Mouse (Mus musculus) cerebellum, adult 8-10 months (tissue): ENCODE results near the gene Gm9944.

Experiments used
- DNase-seq: peaks from one replicate; pipeline ENCODE4 v3.0.0; 2022

Gene Gm9944

DNA sequence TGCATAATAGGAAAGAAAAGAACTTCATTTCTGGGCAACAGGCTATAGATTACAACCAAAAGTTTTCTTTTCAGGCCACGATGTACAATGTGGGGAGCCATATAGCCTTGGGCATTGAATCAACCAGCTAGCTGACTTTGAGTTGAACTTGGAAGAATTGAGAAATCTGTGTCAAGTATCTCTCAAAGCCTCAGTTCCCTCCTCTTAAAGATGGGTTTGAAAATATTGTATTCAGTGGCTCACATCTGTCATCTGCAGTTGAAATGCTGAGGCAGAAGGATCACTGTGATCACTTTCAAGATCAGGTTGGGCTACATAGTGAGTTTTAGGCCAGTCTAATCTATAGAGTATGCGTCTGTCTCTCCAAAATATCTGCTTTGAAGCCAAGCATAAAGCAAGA lies at the start of gene Gm9944:
Gm9944 (minus strand) TSS at position 101 of the 400 bp plus-strand sequence.
- no peak for DNase-seq

DNA sequence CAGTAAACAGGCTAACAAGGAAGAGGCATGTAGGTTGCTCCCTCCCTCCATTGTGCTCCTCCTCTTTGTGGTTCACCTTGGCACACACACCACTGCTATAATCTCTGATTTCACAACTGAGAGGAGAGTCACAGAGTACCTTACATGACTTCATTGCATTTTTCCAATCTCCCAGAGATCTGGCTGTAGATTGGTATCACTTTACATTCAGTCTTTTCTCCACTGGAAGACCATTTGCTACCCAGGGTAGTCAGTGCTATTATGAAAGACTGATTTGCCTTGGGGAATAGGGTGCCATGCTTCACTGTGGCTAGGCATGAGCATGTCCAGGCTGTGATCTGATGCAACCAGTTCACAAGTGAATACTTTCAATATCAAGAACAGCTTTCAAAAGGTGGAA lies 40.2 kb upstream of the Gm9944 start:
- DNase-seq, result no peak

DNA sequence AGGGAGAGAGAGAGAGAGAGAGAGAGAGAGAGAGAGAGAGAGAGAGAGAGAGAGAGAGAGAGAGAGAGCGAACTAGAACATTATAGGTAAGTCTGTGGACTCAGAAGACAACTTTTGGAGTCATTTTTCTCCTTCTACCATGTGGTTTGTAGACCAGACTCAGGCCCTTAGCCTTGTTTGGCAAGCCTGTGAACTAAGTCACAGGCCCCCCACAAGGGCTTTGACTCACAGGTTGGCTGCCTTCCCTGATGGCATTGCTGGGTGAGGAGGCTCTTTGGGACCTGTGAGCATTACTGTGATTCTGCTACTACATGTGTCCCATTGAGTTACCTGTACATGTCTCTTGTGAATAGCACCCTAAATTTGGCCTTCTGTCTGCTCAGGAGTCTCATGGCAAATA lies 15.0 kb upstream of the Gm9944 start:
- no peak for DNase-seq

DNA sequence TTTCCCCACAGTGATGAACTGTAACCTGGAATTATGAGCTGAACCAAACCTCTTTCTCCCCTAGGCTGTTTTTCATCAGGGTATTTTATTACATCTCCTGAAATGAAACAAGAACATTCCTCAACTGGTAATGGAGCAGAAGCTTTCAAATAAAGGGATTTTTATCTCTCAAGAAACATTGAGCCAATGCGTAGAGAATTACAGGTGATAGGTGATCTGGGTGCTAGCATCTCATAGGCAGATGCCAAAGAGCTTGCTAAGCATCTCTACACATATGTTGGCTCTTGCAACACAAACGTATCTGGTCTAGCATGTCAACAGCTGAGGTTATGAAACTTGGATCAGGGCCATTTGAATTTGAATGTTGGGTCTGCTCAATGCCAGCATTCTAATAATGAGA lies 12.1 kb upstream of the Gm9944 start:
- DNase-seq, result no peak

DNA sequence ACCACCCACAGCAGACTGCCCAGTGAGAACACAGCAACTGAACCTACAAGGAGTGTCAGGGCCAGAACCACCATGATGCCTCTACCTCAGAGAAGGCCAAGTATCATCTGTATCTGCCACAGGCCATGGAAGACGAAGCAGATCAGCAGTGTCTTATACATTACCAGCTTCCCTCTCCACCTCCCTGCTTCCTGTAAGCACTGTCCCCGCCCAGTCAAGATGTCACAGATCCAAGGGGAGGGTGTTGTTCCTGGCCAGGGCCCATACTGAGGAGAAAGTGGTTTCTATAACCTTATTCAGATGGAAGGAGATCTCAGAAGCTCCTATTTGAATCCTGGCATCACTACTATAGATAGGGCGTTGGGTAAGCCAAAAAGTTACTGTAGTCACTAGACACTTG lies 10.5 kb upstream of the Gm9944 start, which contains the start of gene Aadacl3:
Aadacl3 (minus strand) TSS at position 101 of the 400 bp plus-strand sequence.
- DNase-seq, result no peak

DNA sequence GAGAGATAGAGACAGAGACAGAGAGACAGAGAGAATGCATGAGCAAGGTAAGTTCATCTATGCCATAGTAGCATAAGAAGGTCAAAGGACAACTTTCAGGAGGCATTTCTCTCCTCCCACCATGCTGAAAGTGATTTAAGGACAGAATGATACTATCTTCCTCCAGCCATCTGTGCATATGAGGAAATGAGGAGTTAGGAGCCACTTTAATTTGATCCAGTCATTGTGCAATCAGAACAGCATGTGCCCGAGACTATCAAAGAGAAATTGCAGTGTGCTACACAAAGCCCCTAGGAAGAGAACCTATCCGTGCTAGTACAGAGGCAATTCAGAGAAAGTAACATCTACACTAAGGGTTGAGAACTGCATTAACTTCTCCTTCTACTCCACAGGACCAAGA lies 4.6 kb downstream of the Gm9944 start:
- no peak for DNase-seq

DNA sequence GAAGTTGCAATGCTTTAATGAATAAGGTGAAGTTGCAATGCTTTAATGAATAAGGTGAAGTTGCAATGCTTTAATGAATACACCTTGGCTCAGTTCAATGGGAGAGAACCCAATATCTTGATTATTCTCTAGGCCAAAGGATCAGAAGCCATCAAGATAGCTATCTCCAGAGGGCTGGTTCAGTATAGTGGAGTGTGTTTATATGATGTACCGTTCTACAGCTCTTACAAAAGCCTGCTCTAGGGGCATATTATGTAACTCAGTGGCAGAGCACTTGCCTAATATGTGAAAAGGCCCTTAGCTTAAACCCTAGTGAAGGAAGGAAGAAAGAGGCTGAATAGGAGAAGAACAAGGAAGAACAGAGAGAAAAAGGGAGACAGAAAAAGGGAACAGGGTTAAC lies 11.5 kb downstream of the Gm9944 start:
- DNase-seq, result no peak

DNA sequence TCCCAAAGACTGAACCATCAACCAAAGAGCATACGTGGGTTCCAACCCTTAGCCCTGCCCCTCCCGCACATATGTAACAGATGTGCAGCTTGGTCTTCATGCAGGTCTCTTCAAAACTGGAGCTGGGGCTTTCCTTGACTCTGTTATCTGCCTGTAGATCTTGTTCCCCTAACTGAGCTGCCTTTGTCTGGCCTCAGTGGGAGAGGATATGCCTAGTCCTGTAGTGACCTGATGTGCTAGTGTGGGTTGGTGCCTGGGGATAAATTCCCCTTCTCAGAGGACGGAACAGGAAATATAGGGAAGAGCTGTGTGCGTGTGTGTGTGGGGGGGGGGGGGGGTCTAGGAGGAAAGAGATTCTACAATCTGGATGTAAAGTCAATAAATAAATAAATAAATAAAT lies 12.0 kb downstream of the Gm9944 start:
- DNase-seq, result no peak

DNA sequence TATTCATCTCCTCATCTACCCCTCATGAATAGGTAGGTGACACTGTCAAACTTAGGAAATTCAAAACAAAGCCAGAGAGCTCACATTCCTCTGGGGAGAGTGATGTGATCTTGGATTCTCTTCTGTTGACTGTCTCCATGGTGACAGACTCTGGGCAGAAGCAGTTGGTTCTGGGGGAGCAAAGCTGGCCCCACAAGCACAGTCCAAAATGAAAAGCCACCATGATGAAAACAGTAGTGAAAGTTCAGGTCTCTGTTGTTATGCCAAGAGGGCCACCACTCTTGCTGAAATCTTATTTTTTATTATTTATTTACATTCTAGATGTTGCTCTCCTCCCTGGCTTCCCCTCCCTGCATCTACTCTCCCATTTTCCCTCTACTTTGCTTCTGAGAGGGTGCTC lies 14.4 kb downstream of the Gm9944 start, which contains the start of gene 1700012P22Rik:
1700012P22Rik (minus strand) TSS at position 101 of the 400 bp plus-strand sequence.
- DNase-seq, result no peak

DNA sequence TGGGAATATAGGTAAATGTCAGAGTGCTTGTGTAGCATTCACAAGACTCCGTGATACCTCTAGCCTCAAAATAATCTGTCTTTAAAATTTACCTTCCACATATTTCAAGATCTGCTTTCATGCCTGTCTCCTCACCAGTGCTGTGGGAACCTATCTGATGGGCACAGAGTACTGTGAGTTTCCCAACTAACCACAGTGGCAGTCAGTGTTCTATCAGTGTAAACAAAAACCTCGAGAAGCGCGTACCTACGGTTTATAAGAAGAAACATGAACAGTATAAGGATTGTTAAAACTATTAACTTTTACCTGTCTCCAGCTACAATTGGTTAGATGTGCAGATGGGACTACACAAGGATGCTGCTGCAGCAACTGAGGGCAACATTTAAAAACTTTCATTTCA lies 19.9 kb downstream of the Gm9944 start:
- no peak for DNase-seq

DNA sequence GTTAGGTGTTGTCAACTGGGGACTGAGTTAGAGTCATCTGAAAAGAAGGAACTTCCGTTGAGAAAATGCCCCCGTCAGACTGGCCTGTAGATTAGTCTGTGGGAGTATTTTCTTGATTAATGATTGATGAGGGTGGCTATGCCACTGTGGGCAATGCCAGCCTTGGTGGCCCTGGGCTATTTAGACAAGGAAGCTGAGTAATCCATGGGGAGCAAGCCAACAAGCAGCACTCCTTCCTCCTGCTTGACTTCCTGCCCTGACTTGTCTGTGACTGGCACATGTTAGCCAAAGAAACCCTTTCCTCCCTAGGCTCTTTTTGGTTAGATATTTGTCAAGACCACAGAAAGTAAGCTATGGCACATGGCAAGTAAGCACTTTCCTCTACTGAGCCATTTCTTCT lies 22.4 kb downstream of the Gm9944 start:
- DNase-seq, result no peak

DNA sequence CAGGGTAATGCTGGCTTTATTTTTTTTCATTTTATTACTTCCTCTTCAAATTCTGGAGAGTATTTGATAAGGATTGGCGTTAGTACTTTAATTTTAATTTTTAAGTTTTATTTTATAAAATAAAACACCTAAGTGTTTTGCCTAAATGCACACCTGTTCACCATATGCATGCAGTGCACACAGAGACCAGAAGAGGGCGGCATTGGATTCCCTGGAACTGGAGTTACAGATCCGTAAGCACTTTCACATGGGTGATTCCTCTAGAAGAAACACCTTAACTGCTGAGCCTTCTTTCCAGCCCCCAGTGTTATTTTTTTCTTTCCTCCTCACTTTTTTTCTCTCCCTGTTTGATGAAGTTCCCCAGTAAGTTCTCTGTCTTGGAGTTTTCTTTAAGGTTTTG lies 24.2 kb downstream of the Gm9944 start:
- DNase-seq, result no peak

DNA sequence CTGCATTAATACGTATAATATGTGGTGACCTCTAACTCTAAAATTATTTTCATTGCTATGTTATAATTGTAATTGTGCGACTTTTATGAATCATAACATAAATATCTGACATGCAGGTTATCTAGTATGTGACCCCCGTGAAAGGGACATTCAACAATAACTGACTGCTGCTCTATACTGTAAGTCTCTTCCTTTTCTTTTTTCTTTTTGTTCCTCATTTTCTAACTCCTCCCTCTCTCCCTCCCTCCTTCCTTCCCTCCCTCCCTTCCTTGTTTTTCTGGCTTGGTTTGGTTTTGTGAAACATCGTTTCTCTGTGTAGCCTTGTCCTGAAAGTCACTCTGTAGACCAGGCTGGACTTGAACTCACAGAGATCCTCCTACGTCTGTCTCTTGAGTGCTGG lies 28.5 kb downstream of the Gm9944 start:
- no peak for DNase-seq

DNA sequence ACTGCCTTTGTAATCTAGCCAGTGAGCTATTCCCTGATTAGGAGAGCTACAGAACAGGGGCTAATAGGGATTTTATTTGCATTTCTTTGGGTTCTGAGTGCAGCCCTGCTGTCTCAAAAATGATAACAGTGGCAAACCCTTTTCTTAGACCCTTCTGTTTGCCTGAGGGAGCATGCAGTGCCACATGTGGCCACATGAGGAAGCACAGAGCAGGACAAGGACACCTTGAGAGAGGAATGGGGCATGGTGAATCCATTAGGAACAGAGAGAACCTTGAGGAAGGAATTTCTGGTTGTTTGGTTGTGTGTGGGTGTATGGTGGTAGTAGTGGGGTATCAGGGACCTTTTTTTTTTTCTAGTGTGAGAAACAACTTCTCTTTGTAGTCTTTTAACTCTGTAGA lies 32.5 kb downstream of the Gm9944 start:
- DNase-seq, result no peak

DNA sequence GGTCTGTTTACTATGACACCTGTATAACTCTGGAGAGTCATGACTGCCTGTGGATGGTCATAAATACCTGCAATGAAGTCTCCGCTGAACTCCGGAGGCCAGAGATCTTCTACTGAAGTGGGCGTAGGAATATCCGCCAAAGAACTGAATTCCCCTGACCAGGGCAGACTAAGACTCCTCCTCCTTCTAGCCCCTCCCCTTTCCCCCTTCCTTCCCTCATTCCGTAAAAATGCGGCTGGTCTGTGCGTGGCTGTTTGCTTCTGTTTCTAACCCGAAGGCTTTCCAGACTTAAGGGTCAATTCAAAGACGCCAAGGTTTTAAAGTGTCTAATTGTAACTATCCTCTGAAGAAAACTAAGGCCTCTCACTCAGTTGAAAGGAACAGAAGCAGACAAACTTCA lies 44.8 kb downstream of the Gm9944 start, which contains the start of gene Pramef12:
Pramef12 (minus strand) TSS at position 175 of the 400 bp plus-strand sequence.
- DNase-seq, result no peak

DNA sequence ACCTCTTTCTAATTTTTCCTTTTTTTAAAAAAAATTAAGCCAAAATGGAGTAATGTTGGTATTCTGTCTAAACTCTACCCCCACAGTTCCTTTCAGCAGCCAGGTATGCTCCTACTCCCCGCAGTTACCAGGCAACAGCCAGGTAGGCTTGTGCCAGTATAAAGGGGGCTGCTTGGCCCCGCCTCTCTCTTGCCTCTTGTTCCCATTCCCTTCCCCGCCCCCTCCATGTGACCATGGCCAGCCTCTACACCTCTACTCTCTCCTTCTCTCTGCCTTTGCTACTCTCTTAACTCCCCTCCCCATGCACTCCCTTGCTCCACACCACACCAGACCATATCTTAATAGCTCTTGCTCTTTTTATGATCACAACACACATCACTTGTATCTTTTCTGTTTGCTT lies 46.9 kb downstream of the Gm9944 start:
- no peak for DNase-seq

DNA sequence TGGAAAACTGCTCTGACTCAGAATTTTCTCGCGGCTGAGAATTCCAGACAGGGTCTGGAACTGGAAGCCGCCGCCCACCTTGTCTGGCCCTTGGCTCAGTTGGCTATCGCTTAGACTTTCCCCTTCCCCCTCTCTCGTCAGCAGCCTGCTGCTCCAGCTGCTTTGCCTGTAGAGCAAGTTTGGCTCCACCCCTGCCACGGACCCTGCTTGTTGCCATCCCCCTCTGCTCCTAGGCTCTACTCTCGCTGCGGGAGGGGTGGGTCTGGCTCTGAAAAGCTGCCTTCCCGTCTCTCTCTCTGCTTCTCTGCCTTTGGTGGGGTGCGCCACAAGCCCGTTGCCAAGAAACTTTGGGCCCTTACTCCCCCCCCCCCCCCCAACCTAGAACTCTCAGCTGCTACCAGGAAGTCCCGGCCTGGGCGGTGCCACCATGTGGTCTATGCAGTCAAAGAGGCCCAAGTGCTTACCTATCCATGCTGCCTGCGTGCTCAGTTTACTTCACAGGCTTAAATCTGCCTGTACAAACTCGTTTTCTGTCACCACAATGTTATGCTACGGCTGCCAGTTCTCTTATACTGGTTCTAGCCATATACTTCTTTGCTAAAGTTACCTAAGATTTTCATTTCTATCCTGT lies 48.5 kb downstream of the Gm9944 start:
- no peak for DNase-seq
